Comparison of ENCODE assay signal across 10 mouse cellular contexts in genomic region chr13:32800859-32801258, GRCm38 (mm10). TPM values are rescaled to one million over a fixed set of nuclear protein-coding genes. Genes with fewer than 3 reads are reported as not detected.
A peak's percentile ranks its signal among the peaks of the same experiment; 100 is the strongest.
DNase-seq lines count a peak whose midpoint lies in the region; ATAC-seq and TF ChIP-seq lines count a peak whose summit lies in the region.
"Had no signal": no experiment of that assay in that cellular context is flagged by ENCODE, and none has a peak within 500 bp of the region (broad histone marks: within the 10 kb centered on the region; RNA-seq: fewer than 3 reads in every experiment).

No protein-coding gene starts in this region.

- no peaks in the 10 kb centered on the region for H3K9me3 ChIP-seq in heart, postnatal 0 days (replicated peaks; ENCODE audit: control insufficient read depth, low read length)
- H3K9me3 ChIP-seq in liver, postnatal 0 days (ENCODE audit: low read length), result no peaks in the 10 kb centered on the region

- ATAC-seq in heart, postnatal 0 days (ENCODE audit: insufficient read depth, low read depth), result no peak
- no peak for ATAC-seq in liver, postnatal 0 days

- H3K27ac ChIP-seq in heart, postnatal 0 days (ENCODE audit: low read depth), result 0 out of 2 replicates have a peak overlapping the region, but pooled peaks have one; percentile 70
- peak overlapping the region; percentile 65; the same call in 1 of the 2 replicates for H3K27ac ChIP-seq in liver, postnatal 0 days (ENCODE audit: low read depth)
- H3K27ac ChIP-seq in spleen, adult 2 months (ENCODE audit: insufficient read depth, low read length), result no peak overlapping the region
- H3K27ac ChIP-seq: macrophage had no signal

- DNase-seq in embryo, embryonic 10.5 days (ENCODE audit: low spot score), result peak; percentile 36
- no peak for DNase-seq in embryo, embryonic 10 days (ENCODE audit: low spot score)
- DNase-seq in ES-CJ7 (ENCODE audit: low read depth, low spot score), result peak; percentile 34
- no peak for DNase-seq in heart, postnatal 0 days (ENCODE audit: low spot score)
- DNase-seq in liver, postnatal 0 days, result peak; percentile 32
- peak; percentile 57 to 61 for DNase-seq in spleen, adult 2 months (ENCODE audit: low read depth in 1 of 2, low spot score in 2 of 2)
- DNase-seq in yolk sac, embryonic 10.5 days (ENCODE audit: low spot score), result no peak
- no peak for DNase-seq in layer of hippocampus, adult 9-11 months

- H3K9ac ChIP-seq in heart, postnatal 0 days (replicated peaks; ENCODE audit: low read depth, low read length), result no peak overlapping the region
- H3K9ac ChIP-seq in liver, postnatal 0 days (replicated peaks), result peak overlapping the region; percentile 35; the same call in 1 of the 2 replicates

- peaks cover 6% of the 10 kb centered on the region; the same call in 1 of the 2 replicates for H3K36me3 ChIP-seq in heart, postnatal 0 days (replicated peaks; ENCODE audit: control insufficient read depth, insufficient read depth, low read length)
- H3K36me3 ChIP-seq in liver, postnatal 0 days (replicated peaks; ENCODE audit: insufficient read depth, low read length), result no peaks in the 10 kb centered on the region
- H3K36me3 ChIP-seq in spleen, adult 2 months (ENCODE audit: control insufficient read depth, insufficient read depth, low read length), result peaks cover 2% of the 10 kb centered on the region

- H3K4me2 ChIP-seq in heart, postnatal 0 days (ENCODE audit: low read depth, low read length), result peak overlapping the region; percentile 70; the same call in 1 of the 2 replicates
- H3K4me2 ChIP-seq in liver, postnatal 0 days (ENCODE audit: low read depth, low read length), result peak overlapping the region; percentile 86

- TF ChIP-seq CTCF in heart, postnatal 0 days (IDR thresholded peaks at IDR 0.05; ENCODE audit: low read depth), result peak; percentile 15; the same call in 1 of the 2 replicates
- TF ChIP-seq CTCF in liver, postnatal 0 days (IDR thresholded peaks at IDR 0.05; ENCODE audit: low read depth), result peak; percentile 56
- peak; percentile 31; the same call in 1 of the 2 replicates for TF ChIP-seq CTCF in spleen, adult 2 months (IDR thresholded peaks at IDR 0.05; ENCODE audit: extremely low read depth, insufficient read depth, insufficient read length, insufficient replicate concordance)

- no peak for TF ChIP-seq POLR2A in spleen, adult 2 months (IDR thresholded peaks at IDR 0.05; ENCODE audit: low read depth, low read length)

- H3K27me3 ChIP-seq in heart, postnatal 0 days (ENCODE audit: control insufficient read depth, insufficient read depth, low read length), result no peaks in the 10 kb centered on the region
- H3K27me3 ChIP-seq in liver, postnatal 0 days (ENCODE audit: insufficient read depth, low read length), result no peaks in the 10 kb centered on the region
- H3K27me3 ChIP-seq in spleen, adult 2 months (ENCODE audit: control insufficient read depth, insufficient read depth, low read length), result no peaks in the 10 kb centered on the region
- H3K27me3 ChIP-seq: Patski had no signal

- H3K4me1 ChIP-seq in heart, postnatal 0 days (ENCODE audit: control insufficient read depth, insufficient read depth), result peaks cover 27% of the 10 kb centered on the region
- peaks cover 21% of the 10 kb centered on the region for H3K4me1 ChIP-seq in liver, postnatal 0 days (ENCODE audit: insufficient read depth)
- H3K4me1 ChIP-seq in spleen, adult 2 months (ENCODE audit: control insufficient read depth, insufficient read depth, insufficient read length), result peaks cover 6% of the 10 kb centered on the region; the same call in 1 of the 2 replicates

- peak overlapping the region; percentile 87; the same call in 1 of the 2 replicates for H3K4me3 ChIP-seq in heart, postnatal 0 days (ENCODE audit: low read depth, low read length)
- H3K4me3 ChIP-seq in liver, postnatal 0 days (ENCODE audit: low read depth, low read length), result peak overlapping the region; percentile 82
- no peak overlapping the region for H3K4me3 ChIP-seq in spleen, adult 2 months (ENCODE audit: extremely low read depth, insufficient read depth, insufficient read length)

- no peak for TF ChIP-seq EP300 in heart, postnatal 0 days (IDR thresholded peaks at IDR 0.05; ENCODE audit: low read depth)
- no peak for TF ChIP-seq EP300 in liver, postnatal 0 days (IDR thresholded peaks at IDR 0.05; ENCODE audit: low read depth)

RNA-seq across cellular contexts. Expression of gene Wrnip1, which starts 1.0 kb away (rescaled TPM):
- total RNA-seq in heart, postnatal 0 days (2014; rRNA removed; ENCODE audit: low replicate concordance), result 33.1 and 66.7 TPM in 2 replicates
- polyA plus RNA-seq in heart, postnatal 0 days (2015; fragmentation: Nextera tagmentation; extraction: Ambion mirVana), result 11.2 and 12.1 TPM in 2 replicates
- 7.9 and 12.2 TPM in 2 replicates for polyA plus RNA-seq in liver, postnatal 0 days (2015; fragmentation: Nextera tagmentation; extraction: Ambion mirVana)
- polyA plus RNA-seq in spleen, adult 2 months (2012; rRNA removed), result 26.6 and 37.1 TPM in 2 replicates

RNA-seq across cellular contexts. Expression of gene D930007J09Rik, which starts 1.8 kb away (rescaled TPM):
- total RNA-seq in heart, postnatal 0 days (2014; rRNA removed; ENCODE audit: low replicate concordance), result not detected in 2 replicates
- polyA plus RNA-seq in heart, postnatal 0 days (2015; fragmentation: Nextera tagmentation; extraction: Ambion mirVana), result not detected in 2 replicates
- not detected in 2 replicates for polyA plus RNA-seq in liver, postnatal 0 days (2015; fragmentation: Nextera tagmentation; extraction: Ambion mirVana)
- polyA plus RNA-seq in spleen, adult 2 months (2012; rRNA removed), result not detected in 2 replicates
- polyA plus RNA-seq: macrophage, Patski had no signal

RNA-seq across cellular contexts. Expression of gene Mylk4, which starts 17.1 kb away (rescaled TPM):
- total RNA-seq in heart, postnatal 0 days (2014; rRNA removed; ENCODE audit: low replicate concordance), result 1.6 and 5.6 TPM in 2 replicates
- 2.4 and 2.8 TPM in 2 replicates for polyA plus RNA-seq in heart, postnatal 0 days (2015; fragmentation: Nextera tagmentation; extraction: Ambion mirVana)
- polyA plus RNA-seq in liver, postnatal 0 days (2015; fragmentation: Nextera tagmentation; extraction: Ambion mirVana), result 0.06 TPM in 1 of 2 replicates, not detected in the other
- not detected in 2 replicates for polyA plus RNA-seq in spleen, adult 2 months (2012; rRNA removed)
- polyA plus RNA-seq: macrophage had no signal

RNA-seq across cellular contexts. Expression of gene Serpinb1a, which starts 50.1 kb away (rescaled TPM):
- 1.8 and 19.6 TPM in 2 replicates for total RNA-seq in heart, postnatal 0 days (2014; rRNA removed; ENCODE audit: low replicate concordance)
- polyA plus RNA-seq in heart, postnatal 0 days (2015; fragmentation: Nextera tagmentation; extraction: Ambion mirVana), result 13.8 and 16.1 TPM in 2 replicates
- polyA plus RNA-seq in liver, postnatal 0 days (2015; fragmentation: Nextera tagmentation; extraction: Ambion mirVana), result 50.4 and 50.7 TPM in 2 replicates
- polyA plus RNA-seq in spleen, adult 2 months (2012; rRNA removed), result 24.6 and 30.2 TPM in 2 replicates

Comparison
In these comparisons a context has a peak if more than half of its experiments do, and no peak if none do; other contexts are left out.
1. DNase-seq: peak in embryo, embryonic 10.5 days (single experiment), ES-CJ7 (single experiment), liver, postnatal 0 days (single experiment) and spleen, adult 2 months (2 of 2); none in embryo, embryonic 10 days (single experiment), heart, postnatal 0 days (single experiment), yolk sac, embryonic 10.5 days (single experiment) and layer of hippocampus, adult 9-11 months (single experiment).
2. Peak in every context shown above with its lines, with median percentiles within 50 percentile points of each other: CTCF ChIP-seq.